13 mouse cellular contexts compared by ENCODE assay signal in the genomic region with DNA sequence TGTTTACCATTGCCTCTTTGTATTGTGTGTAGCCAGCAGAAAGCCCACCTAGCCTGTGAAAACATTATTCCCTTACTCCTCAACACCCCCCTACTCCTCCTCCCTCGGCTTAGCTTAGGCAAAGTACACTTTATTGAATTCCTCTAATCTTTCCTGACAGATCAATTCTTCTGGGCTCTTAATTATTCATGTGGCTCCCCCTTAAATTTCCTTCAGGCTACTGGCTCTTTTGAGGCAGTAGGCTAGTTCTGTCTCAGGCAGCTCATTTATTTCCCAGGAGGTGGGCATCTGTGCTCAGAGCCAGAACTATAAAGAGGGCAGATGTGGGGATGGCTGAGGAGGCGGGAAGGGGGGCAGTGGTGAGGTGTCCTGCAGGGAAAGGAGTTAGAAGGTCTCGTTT. TPM values are rescaled to one million over a fixed set of nuclear protein-coding genes. Genes with fewer than 3 reads are reported as not detected.
DNase-seq lines count a peak whose midpoint lies in the region; ATAC-seq and TF ChIP-seq lines count a peak whose summit lies in the region.
"Had no signal": no experiment of that assay in that cellular context is flagged by ENCODE, and none has a peak within 500 bp of the region (broad histone marks: within the 10 kb centered on the region; RNA-seq: fewer than 3 reads in every experiment).

No protein-coding gene starts in this region.

- peak; percentile 92 for ATAC-seq in forebrain, embryonic 15.5 days (replicated peaks)
- peak; percentile 75; the same call in 1 of the 2 replicates for ATAC-seq in limb, embryonic 11.5 days (ENCODE audit: insufficient number of reproducible peaks, low FRiP score, low TSS enrichment, low read depth)
- peak; percentile 61; the same call in 1 of the 2 replicates for ATAC-seq in neural tube, embryonic 15.5 days (ENCODE audit: low FRiP score)
- ATAC-seq in erythroid progenitor cell, adult 5-6 weeks (replicated peaks; ENCODE audit: low FRiP score, poor library complexity, severe bottlenecking): no peak

- no peak overlapping the region for H3K9ac ChIP-seq in forebrain, embryonic 15.5 days (replicated peaks)
- no peak overlapping the region for H3K9ac ChIP-seq in limb, embryonic 11.5 days (ENCODE audit: low read length)
- no peak overlapping the region for H3K9ac ChIP-seq in neural tube, embryonic 15.5 days (replicated peaks)
- H3K9ac ChIP-seq: lung, embryonic 15.5 days had no signal

- no peak for TF ChIP-seq CTCF in layer of hippocampus, adult 2 months (conservative IDR thresholded peaks at IDR 0.05)

- no peaks in the 10 kb centered on the region for H3K36me3 ChIP-seq in forebrain, embryonic 15.5 days
- H3K36me3 ChIP-seq in limb, embryonic 11.5 days (ENCODE audit: control insufficient read depth, insufficient read depth, low read length): no peaks in the 10 kb centered on the region
- H3K36me3 ChIP-seq in neural tube, embryonic 15.5 days: no peaks in the 10 kb centered on the region
- H3K36me3 ChIP-seq: lung, embryonic 15.5 days had no signal

- under 1% methylated on average over 3 of the region's 3 CpGs for WGBS in forebrain, embryonic 15.5 days
- WGBS in limb, embryonic 11.5 days: 11% methylated on average over 3 of the region's 3 CpGs
- WGBS in neural tube, embryonic 15.5 days: 10% methylated on average over 3 of the region's 3 CpGs

- H3K27ac ChIP-seq in layer of hippocampus, adult 2 months: 0 out of 2 replicates have a peak overlapping the region, but pooled peaks have one; percentile 12
- H3K27ac ChIP-seq in forebrain, embryonic 15.5 days (replicated peaks): no peak overlapping the region
- H3K27ac ChIP-seq in limb, embryonic 11.5 days (replicated peaks; ENCODE audit: low read depth, low read length): no peak overlapping the region
- H3K27ac ChIP-seq in neural tube, embryonic 15.5 days (replicated peaks): no peak overlapping the region
- H3K27ac ChIP-seq: lung, embryonic 15.5 days had no signal

- peaks cover 10% of the 10 kb centered on the region for H3K4me1 ChIP-seq in forebrain, embryonic 15.5 days
- no peaks in the 10 kb centered on the region for H3K4me1 ChIP-seq in limb, embryonic 11.5 days (ENCODE audit: control insufficient read depth, insufficient read depth, low read length)
- 0 out of 2 replicates have a peak, but pooled peaks cover 5% of the 10 kb centered on the region for H3K4me1 ChIP-seq in neural tube, embryonic 15.5 days
- H3K4me1 ChIP-seq: lung, embryonic 15.5 days had no signal

- no peak for DNase-seq in layer of hippocampus, adult 2 months (ENCODE audit: low spot score in 2 of 2)
- no peak for DNase-seq in layer of hippocampus, adult 9-11 months
- DNase-seq in limb, embryonic 11.5 days (ENCODE audit: low spot score): peak; percentile 42
- DNase-seq in right cerebral cortex, postnatal 10 days (ENCODE audit: low spot score in 2 of 2): no peak
- DNase-seq in lung, postnatal 14 days: no peak
- DNase-seq: cerebellum, adult 11 months; gastrocnemius, postnatal 25 days; kidney, adult 9 months; right cerebral cortex, postnatal 25 days had no signal

- no peaks in the 10 kb centered on the region for H3K9me3 ChIP-seq in forebrain, embryonic 15.5 days
- H3K9me3 ChIP-seq in limb, embryonic 11.5 days (ENCODE audit: control insufficient read depth, low read length): no peaks in the 10 kb centered on the region
- no peaks in the 10 kb centered on the region for H3K9me3 ChIP-seq in neural tube, embryonic 15.5 days (replicated peaks)
- H3K9me3 ChIP-seq: lung, embryonic 15.5 days had no signal

- no peak overlapping the region for H3K4me3 ChIP-seq in layer of hippocampus, adult 2 months
- no peak overlapping the region for H3K4me3 ChIP-seq in forebrain, embryonic 15.5 days
- no peak overlapping the region for H3K4me3 ChIP-seq in limb, embryonic 11.5 days (ENCODE audit: low read depth, low read length)
- no peak overlapping the region for H3K4me3 ChIP-seq in neural tube, embryonic 15.5 days (replicated peaks)
- H3K4me3 ChIP-seq: lung, embryonic 15.5 days had no signal

- H3K4me2 ChIP-seq in forebrain, embryonic 15.5 days (replicated peaks): no peak overlapping the region
- H3K4me2 ChIP-seq in limb, embryonic 11.5 days (ENCODE audit: low read depth, severe bottlenecking): no peak overlapping the region
- H3K4me2 ChIP-seq in neural tube, embryonic 15.5 days: no peak overlapping the region
- H3K4me2 ChIP-seq: lung, embryonic 15.5 days had no signal

- H3K27me3 ChIP-seq in forebrain, embryonic 15.5 days: no peaks in the 10 kb centered on the region
- no peaks in the 10 kb centered on the region for H3K27me3 ChIP-seq in limb, embryonic 11.5 days (ENCODE audit: control insufficient read depth, insufficient read depth, low read length)
- no peaks in the 10 kb centered on the region for H3K27me3 ChIP-seq in neural tube, embryonic 15.5 days (replicated peaks)
- H3K27me3 ChIP-seq: lung, embryonic 15.5 days had no signal

RNA-seq across cellular contexts. Expression of a gene that starts 24.5 kb away (rescaled TPM):
- 10 to 100 TPM; 69.1 to 82.3 TPM for total RNA-seq in layer of hippocampus, adult 2 months (2021)
- 72.7 and 76.4 TPM in 2 replicates for polyA plus RNA-seq in forebrain, embryonic 15.5 days (2015; fragmentation: Nextera tagmentation; extraction: Ambion mirVana)
- polyA plus RNA-seq in limb, embryonic 11.5 days (2014; fragmentation: Nextera tagmentation; extraction: Ambion mirVana): 65.3 and 72.6 TPM in 2 replicates
- 47.1 and 51.5 TPM in 2 replicates for polyA plus RNA-seq in neural tube, embryonic 15.5 days (2015; fragmentation: Nextera tagmentation; extraction: Ambion mirVana)
- total RNA-seq in erythroid progenitor cell, adult 5-6 weeks (2015; ENCODE audit: low replicate concordance): 79.2 and 81.1 TPM in 2 replicates
- total RNA-seq in erythroid progenitor cell, adult 5-6 weeks (2017; ENCODE audit: low replicate concordance): 133 and 169 TPM in 2 replicates
